In genomic region chr8:13175650-13176049, GRCm38 (mm10) we compare ENCODE assay signal across 11 mouse cellular contexts.
"Had no signal": no experiment of that assay in that cellular context is flagged by ENCODE, and none has a peak within 500 bp of the region (broad histone marks: within the 10 kb centered on the region; RNA-seq: fewer than 3 reads in every experiment).

No protein-coding gene starts in this region.

- H3K27ac ChIP-seq: limb, embryonic 12.5 days; limb, embryonic 15.5 days; liver, embryonic 14.5 days; macrophage; midbrain, embryonic 12.5 days had no signal

- H3K4me3 ChIP-seq: limb, embryonic 12.5 days; limb, embryonic 15.5 days; midbrain, embryonic 12.5 days had no signal

- DNase-seq: kidney, postnatal 4 days; left cerebral cortex, postnatal 4 days; liver, postnatal 0 days; lung, embryonic 14.5 days; thymus, adult 18-20 months; thymus, postnatal 36 days had no signal

- H3K27me3 ChIP-seq: limb, embryonic 12.5 days; limb, embryonic 15.5 days; midbrain, embryonic 12.5 days had no signal

- H3K4me1 ChIP-seq: limb, embryonic 12.5 days; limb, embryonic 15.5 days; midbrain, embryonic 12.5 days had no signal
